In genomic region chr12:55384023-55384749, GRCm38 (mm10) we compare ENCODE assay signal across 8 mouse cellular contexts. TPM values are rescaled to one million over a fixed set of nuclear protein-coding genes. Genes with fewer than 3 reads are reported as not detected.
DNase-seq lines count a peak whose midpoint lies in the region; ATAC-seq lines count a peak whose summit lies in the region.

Gene Psma6 (plus strand): TSS chr12:55384222.

- H3K4me1 ChIP-seq in limb, embryonic 13.5 days = peaks cover 16% of the 10 kb centered on the region

- H3K27ac ChIP-seq in limb, embryonic 13.5 days = peak within 1 kb of the TSS; percentile 63; the same call in 1 of the 2 replicates

- ATAC-seq in erythroblast, adult 5-6 weeks (replicated peaks; ENCODE audit: low FRiP score, poor library complexity, severe bottlenecking) = no peak
- peak; percentile 62; the same call in 1 of the 2 replicates for ATAC-seq in limb, embryonic 13.5 days (ENCODE audit: low FRiP score, low read depth)
- ATAC-seq in neutrophil, adult 5-6 weeks (ENCODE audit: extremely low read depth, insufficient number of reproducible peaks, low FRiP score, poor library complexity, severe bottlenecking) = no peak

- no peak within 1 kb of the TSS for H3K9ac ChIP-seq in limb, embryonic 13.5 days

- intact Hi-C loops in heart, postnatal 25 days (cut with DNase I) = no loop called here

- H3K4me2 ChIP-seq in limb, embryonic 13.5 days (replicated peaks) = no peak within 1 kb of the TSS

- H3K9me3 ChIP-seq in limb, embryonic 13.5 days = no peaks in the 10 kb centered on the region

- DNase-seq in urinary bladder, adult 2 months (ENCODE audit: low spot score) = no peak
- no peak for DNase-seq in urinary bladder, adult 18-20 months (ENCODE audit: low spot score in 2 of 2)
- no peak for DNase-seq in heart, postnatal 25 days (ENCODE audit: low spot score)
- DNase-seq in cerebellum, postnatal 14 days = no peak
- no peak for DNase-seq in spleen, postnatal 36 days (ENCODE audit: low spot score in 2 of 2)

- H3K4me3 ChIP-seq in limb, embryonic 13.5 days = no peak within 1 kb of the TSS

- H3K36me3 ChIP-seq in limb, embryonic 13.5 days = peaks cover 6% of the 10 kb centered on the region

- 42% methylated on average over 10 of the region's 10 CpGs for WGBS in limb, embryonic 13.5 days

- no peaks in the 10 kb centered on the region for H3K27me3 ChIP-seq in limb, embryonic 13.5 days

RNA-seq across cellular contexts. Expression of gene Psma6, which starts in this region (rescaled TPM):
- polyA plus RNA-seq in urinary bladder, adult 2 months (2012; rRNA removed) = 149 and 166 TPM in 2 replicates
- 66.3 and 98.4 TPM in 2 replicates for total RNA-seq in erythroblast, adult 5-6 weeks (2015; ENCODE audit: low replicate concordance)
- total RNA-seq in erythroblast, adult 5-6 weeks (2017; ENCODE audit: low replicate concordance) = 99.5 and 111 TPM in 2 replicates
- total RNA-seq in heart, postnatal 25 days (2021) = 100 to 1,000 TPM; 150 to 157 TPM
- 461 and 482 TPM in 2 replicates for polyA plus RNA-seq in limb, embryonic 13.5 days (2015; fragmentation: Nextera tagmentation; extraction: Ambion mirVana)
- 128 and 134 TPM in 2 replicates for total RNA-seq in neutrophil, adult 5-6 weeks (2017)
